Comparison of ENCODE assay signal across 1 mouse cellular context in the genomic region with DNA sequence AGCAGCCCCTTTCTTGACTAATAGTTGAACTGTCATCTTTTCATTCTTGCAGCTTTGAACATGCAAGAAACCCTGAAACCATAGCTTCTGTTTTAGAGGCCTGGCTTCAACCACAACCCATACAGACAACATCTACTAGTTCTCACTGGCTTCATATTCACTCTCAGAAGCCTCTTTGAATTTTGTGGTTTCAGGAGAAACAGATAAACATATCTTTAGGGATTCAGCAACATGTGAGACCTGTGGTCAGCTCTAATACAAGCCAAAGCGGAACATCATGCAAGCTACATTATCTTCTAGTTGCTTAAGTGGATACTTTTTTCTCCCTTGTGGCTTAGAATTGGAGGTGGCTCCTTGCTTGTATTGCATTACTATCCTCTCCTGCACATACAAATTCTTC.
TF ChIP-seq lines count a peak whose summit lies in the region.

No protein-coding gene starts in this region.

TF ChIP-seq in MEL, 35 proteins besides CTCF, POLR2A, EP300 and RAD21 (continued from another document):
- TF ChIP-seq MAX (IDR thresholded peaks at IDR 0.05; ENCODE audit: low read length) (no peak), TBP (IDR thresholded peaks at IDR 0.05; ENCODE audit: low read depth, low read length) (no peak), MAZ (IDR thresholded peaks at IDR 0.05; ENCODE audit: low read depth, low read length) (no peak), ELF1 (IDR thresholded peaks at IDR 0.05; ENCODE audit: low read depth, low read length) (no peak)
